Mouse (Mus musculus) cerebellum, adult 9-10 months (tissue): ENCODE data around the gene Olfr1357.
"Not testable (repeated sequence)": the region's sequence is repeated elsewhere in the genome, so short reads cannot be mapped to it uniquely, and the experiment has no call there.

Experiments used
- DNase-seq: peaks from one replicate; pipeline ENCODE4 v3.0.0; 2022

Olfr1357 gene

DNA sequence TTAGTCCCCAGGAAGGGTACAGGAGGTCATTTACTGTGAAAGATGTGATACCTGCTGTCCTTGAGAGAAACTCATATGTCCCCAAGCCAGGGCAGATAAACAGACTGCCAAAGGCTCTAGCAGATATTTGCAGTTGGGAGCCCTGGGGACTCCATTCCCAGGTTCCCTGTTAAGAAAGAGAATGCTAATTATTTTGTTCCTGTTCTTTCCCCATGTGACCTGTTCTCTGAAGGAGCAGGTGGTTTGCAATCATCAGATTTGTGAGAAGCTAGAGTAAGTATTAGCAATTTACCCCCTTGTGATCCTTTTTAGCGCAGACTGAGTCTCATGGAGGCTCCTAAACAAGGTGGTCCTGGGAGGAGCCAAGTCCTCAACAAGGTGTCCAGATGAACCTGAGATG lies at the start of gene Olfr1357:
Gene Olfr1357, minus strand, starts transcription at position 101 of the 400 bp plus-strand sequence.
- DNase-seq = no peak

DNA sequence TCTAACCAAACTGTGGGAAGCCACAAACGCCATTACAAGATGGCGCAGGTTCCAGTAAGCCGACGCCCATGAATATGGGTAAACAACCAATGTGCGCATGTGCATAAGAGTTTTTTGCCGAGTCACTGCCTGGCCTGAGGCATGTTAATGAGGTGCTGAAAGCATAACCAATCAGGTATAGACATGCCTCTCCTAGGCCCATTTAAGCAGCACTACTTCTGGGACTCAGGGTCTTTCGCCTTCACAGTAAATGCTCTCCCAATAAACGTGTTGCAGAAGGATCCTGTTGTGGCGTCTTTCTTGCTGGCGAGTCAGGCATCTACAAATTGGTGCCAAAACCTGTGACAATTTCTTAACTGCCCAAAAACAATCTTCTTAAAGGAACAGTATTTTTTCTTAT lies 48.8 kb upstream of the Olfr1357 start:
- not testable (repeated sequence) for DNase-seq

DNA sequence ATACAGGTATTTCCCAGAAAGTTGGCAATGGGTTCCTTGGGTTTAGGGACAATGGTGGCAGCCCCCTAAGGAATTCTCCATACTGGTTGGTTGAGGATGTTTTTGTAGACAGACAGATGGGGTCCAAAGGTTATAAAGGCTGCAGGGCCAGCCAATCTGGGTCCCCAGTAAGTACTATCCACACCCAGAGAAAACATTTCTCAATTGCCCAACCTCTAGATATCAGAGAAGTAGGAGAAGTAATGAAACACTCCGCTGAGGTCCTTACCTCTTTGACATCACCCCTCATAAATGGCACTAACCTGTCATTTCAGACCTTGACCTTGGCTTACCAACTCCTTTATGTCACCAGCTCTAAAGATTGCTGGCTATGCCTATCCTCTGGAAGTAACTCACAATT lies 46.7 kb upstream of the Olfr1357 start:
- DNase-seq = no peak

DNA sequence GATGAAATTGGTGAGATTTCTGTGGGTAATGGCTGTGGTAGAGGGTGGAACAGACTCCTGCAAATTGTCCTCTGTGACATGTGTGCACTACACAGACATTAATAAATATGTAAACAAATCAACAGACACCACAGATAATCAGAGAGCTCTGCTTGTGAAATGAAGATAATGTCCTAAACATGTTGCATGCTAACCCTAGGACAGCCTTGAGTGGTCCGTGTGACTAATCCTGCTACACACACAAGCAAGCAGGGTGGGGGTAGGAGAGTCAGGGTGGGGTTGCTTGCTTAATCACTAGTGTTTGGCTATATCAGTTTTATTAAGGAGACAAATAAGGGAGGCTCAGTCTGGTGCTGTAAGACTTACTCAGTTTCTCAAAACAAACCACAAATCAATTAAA lies 43.3 kb upstream of the Olfr1357 start:
- DNase-seq = no peak

DNA sequence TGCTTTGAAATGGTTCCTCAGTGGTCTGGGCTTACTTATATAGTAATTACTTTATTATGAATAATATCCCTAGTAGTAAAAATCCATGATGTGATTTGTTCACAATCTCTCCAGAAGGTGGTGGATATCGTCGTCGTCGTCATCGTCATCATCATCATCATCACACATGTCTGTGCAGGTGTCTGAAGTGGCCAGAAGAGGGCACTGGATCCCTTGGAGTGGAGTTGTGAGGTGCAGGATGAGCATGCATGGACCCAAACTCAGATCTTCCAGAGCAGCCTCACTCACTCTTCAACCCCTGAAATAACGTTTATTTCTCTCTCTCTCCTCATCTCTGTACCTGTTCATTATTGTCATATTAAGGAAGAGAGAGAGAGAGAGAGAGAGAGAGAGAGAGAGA lies 14.4 kb upstream of the Olfr1357 start:
- DNase-seq = peak; percentile 16

DNA sequence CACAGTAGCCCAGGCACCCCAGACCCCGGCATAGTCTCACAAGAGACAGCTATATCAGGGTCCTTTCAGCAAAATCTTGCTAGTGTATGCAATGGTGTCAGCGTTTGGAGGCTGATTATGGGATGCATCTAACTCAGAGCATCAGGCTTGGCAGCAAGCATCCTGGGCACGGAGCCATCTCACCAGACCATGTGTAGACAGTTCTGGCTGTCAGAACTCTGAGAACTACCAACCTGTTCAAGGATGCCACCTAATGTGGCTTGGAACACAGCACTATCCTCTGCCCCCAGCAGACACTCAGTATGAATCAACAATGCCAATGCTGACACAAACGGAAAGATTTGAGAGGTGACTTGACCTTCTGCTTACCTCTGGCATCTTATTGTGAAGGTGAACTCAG lies 12.3 kb upstream of the Olfr1357 start:
- peak; percentile 60 for DNase-seq

DNA sequence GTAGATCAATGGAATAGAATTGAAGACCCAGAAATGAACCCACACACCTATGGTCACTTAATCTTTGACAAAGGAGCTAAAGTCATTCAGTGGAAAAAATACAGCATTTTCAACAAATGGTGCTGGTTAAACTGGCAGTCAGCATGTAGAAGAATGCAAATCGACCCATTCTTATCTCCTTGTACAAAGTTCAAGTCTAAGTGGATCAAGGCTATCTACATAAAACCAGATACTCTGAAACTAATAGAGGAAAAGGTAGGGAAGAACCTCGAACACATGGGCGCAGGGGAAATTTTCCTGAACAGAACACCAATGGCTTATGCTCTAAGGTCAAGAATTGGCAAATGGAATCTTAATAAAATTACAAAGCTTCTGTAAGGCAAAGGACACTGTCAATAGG lies 5.3 kb upstream of the Olfr1357 start:
- DNase-seq = not testable (repeated sequence)

DNA sequence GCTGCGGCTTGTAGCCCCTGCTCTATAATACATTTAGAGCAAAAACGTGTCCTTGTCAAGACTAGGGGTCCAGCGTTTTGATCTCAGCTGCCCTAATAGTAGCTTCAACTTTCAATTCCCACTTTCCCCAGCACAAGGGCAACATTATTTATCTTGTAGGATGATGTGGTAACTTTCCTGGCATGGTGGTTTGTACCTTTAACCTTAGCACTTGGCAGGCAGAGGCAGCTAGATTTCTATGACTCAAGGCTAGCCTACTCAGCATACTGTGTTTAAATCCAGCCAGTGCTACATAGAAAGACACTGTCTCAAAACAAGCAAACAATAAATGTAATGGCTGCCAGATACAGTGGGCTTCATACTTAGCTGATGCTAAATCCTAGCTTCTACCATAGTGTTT lies 10.3 kb downstream of the Olfr1357 start:
- DNase-seq = no peak

DNA sequence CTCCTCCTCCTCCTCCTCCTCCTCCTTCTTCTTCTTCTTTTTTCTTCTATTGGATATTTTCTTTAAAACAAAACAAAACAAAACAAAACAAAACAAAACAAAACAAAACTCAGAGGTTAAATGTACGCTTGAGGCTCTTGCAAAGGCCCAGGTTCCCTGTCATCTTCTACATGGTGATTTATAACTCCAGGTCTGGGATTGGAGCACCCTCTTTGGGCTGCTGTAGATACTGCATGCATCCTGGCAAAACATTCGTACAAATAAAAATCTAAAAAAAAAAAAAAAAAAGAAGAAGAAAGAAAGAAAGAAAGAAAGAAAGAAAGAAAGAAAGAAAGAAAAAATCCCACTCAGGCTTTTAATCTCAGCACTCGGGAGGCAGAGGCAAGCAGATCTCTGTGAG lies 12.8 kb downstream of the Olfr1357 start:
- peak; percentile 73 for DNase-seq

DNA sequence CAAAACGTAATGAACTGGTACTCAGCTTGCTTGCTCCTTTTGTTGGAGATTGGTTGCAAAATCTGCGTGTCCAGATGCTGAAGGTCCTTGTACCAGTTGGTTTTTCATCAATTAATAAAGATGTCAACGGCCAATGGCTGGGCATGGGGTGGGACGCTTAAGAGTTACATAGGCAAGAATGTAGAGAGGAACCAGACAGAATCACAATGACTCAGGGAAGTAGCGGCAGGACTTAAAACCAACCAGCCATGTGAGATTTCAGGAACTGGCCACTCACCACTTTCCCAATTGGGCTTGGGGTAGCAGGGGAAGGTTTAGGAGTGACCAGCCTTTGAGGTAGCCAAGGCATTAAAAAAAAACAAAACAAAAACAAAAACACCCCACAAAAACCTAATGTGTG lies 18.0 kb downstream of the Olfr1357 start:
- DNase-seq = no peak

DNA sequence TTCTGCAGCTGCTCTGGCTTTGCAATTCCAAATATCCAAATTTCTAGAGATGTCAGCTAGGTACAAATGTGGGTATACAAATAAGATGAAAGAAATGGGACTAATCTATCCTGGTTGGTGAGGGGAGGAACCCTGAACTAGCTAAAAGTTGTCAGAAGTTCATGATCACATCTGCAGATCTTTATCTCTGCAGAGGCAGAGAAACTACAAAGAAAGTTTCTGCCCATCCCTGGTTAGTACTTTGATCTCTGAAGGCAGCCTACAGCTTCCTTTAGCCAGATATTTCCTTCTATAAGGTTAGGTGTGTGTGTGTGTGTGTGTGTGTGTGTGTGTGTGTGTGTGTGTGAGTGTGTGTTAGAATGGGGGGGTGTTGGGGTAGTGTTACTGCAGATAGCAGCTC lies 23.3 kb downstream of the Olfr1357 start:
- no peak for DNase-seq

DNA sequence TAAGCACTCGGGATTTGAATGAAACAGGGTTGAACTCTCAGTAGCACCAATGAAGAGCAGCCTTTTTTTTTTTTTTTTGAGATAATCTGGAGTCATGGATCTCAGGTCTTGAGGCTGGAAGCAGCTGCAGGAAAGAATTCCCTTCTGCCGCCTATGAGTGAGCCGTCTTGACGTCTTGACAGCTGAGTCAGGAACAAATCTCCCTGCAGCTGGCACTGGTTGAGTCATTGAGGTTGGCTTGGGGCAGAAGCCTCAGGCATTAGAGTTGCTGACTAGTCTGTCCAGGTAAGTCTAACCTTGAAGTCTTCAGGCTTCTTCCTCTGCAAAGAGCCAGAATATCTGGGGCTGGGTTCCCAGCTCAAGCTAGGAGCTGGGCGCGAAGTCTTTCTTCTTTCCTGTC lies 23.7 kb downstream of the Olfr1357 start:
- DNase-seq = no peak

DNA sequence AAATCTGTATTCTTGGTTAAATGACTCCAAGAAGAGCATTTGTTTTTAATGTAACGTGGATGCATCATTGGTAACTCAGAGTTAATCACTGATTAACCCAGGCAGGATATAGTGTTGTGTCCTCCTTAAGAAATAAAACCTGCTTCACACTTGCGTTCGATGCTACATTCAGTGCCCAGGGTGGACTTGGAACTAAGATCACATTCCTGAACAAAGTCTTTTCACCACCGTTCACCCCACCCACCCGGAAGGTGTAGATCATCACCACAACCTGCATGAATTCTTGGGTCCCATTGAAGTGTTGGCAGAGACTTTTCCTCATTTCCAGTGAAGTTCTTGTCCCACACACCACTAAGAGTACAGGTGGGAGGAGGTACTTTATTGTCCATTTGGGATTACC lies 24.1 kb downstream of the Olfr1357 start:
- no peak for DNase-seq

DNA sequence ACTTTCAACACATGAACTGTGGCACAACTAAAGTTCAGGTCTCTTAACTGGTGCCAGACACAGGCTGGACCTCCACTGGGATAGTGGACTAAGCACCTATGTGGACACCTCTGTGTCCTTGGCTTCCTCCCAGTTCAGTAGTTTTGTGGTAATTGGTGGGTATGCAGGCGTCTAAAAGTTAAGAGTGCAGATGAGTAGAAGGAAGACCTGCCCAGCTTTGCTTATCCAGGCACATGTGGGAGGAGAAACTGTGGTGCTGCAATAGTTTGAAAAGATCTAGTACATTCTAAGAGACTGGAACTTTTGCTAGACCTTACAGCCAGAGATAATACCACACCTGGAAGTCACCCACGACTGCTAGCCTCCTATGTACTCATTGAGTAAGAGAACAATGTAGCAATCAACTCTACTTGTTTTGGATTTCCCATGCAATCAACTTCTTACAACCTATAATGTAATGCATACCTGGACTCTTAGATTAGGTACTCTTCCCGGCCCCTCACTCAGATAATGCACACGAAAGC lies 25.0 kb downstream of the Olfr1357 start:
- peak; percentile 13 for DNase-seq

DNA sequence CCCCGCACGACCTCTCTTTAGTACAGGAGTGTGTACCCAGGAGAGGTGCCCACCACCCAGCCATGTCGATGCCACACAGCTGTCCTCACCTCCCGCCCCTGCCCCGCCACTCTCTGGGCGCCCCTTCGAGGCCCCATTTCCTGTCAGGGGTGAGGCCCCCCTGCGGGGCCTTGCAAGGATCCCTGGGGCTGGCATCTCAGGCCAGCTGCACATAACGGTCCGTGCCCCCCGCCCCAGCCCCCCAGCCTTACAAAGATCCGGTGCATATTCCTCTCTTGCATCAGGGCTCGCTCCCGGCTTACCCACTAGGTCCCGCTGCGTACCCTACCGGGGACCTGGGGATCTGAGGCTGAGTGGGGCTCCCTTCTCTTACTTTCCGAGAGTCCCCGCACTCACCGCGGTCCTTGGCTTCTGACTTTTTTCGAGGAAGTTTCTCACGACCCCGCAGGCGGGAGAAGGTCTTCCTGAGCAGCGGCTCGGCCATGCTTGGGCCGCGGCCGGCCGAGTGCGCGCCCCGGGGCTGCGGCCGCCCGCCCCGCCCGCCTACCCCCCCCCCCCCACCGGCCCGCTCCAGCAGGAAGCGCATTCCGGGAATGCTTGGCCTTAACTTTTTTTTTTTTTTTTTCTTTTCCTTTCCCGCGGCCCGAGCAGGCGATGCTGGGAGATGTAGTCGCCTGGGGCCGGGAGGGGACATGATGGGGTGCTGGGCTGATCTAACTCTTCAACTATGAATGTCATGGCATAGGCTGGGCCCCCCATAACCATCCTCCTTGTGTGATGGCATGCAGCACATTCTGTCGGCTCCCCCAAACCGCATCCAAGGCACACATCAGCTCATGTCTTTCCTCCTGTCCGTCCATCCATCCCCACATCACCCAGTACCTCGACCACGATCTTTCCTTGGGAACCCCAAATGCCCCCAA lies 26.2 kb downstream of the Olfr1357 start, which contains the start of gene Syde1:
Gene Syde1, minus strand, starts transcription at position 559 of the 923 bp plus-strand sequence.
- peak; percentile 43 for DNase-seq

DNA sequence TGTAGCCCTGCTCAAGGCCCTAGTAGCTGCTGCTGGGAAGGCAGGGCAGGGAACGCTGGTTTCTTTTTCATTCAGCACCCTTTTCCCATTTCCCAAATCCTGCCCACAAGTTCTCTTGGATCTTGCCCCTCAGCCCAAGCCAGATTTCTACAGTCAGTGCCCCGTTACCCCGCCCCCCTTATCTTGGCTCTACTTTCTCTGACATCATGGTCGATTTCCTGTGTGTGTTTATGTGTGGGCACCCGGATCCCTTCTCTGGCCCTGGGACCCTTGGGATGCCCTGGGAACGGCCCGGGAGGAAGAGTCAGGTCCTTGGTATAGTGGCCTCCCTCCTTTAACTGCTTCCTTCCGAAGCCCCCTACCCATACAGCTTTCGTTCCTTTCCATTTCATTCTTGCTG lies 27.1 kb downstream of the Olfr1357 start:
- peak; percentile 22 for DNase-seq

DNA sequence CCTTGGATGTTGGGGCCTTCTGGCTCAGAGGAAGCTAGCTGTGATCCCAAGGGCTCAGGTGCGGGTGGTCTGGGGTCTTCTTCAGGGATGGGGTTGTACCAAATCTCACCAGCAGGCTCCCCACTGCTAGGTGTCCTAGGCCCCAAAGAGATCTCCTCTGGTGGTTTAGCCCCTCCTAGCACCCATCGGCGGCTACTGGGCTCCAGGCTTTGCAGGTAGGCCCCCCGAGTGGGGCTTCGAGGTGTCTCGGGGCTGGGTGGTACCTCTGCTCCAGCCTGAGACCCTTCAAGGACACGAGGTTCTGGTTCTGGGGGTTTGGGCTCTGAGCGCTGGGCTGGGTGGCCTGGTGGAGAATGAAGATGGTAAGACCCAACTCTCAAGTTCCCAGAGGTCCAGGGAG lies 28.0 kb downstream of the Olfr1357 start:
- peak; percentile 9 for DNase-seq

DNA sequence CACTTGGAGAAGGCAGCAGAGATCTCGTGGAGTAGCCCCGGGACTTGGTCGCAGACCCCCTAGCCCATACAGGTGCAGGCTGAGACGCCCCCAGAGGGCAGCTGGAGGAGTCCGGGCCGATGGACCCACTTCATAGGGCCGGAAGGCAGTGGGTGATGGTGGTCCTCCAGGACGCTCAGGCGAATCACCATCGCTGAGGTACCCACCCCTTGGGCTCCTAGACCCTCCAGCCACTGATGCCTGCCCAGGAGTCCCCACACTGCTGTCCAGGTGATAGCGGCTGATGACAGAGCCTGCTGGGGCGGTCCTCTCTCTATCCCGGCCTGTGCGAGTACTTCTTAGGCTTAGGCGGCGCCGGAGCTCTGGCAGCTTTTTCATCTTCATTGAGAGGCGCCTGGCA lies 28.6 kb downstream of the Olfr1357 start:
- DNase-seq = peak; percentile 6

DNA sequence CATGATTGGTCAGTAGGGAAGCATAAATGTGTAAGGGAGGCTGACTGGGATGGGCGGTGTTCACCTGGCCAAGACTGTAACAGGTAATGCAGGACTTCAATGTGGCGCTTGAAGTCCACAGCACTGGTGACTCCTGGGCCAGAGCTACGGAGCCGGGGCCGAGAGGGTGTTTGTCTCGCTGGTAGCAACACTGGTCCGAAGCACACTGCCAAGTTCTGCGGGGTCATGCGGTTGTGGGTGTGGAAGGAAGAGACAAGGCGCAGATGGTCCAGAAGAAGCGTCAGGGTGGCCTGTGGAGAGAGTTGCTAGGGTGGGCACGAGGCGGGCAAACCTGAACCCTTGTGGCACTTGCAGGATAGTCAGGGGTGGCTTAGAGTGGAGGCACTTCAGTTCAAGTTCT lies 31.8 kb downstream of the Olfr1357 start:
- no peak for DNase-seq

DNA sequence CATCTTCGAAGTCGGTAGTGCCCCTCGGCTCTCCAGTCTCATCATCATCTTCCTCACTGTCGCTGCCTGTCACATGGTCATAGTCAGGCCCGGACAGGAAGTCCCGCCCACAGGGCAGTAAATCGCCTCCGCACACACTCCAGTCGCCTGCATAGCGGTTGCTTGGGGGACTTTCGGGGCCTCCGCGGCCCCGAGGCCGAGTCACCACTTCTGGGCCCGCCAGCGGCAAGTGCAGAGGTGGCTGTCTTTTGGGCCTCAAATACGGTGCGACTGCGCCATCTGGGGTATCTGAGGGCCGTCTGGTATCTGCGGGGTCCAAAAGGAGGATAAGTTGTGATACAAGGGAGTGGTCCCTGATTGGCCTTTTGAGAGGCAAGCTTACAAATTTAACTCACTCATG lies 32.3 kb downstream of the Olfr1357 start:
- peak; percentile 13 for DNase-seq

DNA sequence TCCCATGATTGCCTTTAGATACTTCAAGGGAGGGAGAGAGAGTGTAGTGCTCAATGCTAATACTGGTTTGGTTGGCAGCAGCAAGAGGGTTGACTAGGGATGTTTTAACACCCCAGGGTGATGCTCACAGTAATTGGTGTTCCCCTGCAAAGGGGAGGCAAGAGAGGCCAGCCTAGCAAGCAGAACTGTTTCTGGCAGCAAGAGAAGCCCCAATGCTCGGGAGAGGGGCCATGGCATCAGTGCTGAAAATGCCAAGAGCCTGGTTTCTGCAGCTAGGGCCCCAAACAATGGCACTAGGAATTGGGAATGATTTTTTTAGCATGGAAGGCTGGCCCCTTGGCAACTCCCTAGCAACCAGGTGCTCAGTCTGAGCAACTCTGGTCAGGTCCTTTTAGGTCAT lies 32.9 kb downstream of the Olfr1357 start:
- DNase-seq = no peak

DNA sequence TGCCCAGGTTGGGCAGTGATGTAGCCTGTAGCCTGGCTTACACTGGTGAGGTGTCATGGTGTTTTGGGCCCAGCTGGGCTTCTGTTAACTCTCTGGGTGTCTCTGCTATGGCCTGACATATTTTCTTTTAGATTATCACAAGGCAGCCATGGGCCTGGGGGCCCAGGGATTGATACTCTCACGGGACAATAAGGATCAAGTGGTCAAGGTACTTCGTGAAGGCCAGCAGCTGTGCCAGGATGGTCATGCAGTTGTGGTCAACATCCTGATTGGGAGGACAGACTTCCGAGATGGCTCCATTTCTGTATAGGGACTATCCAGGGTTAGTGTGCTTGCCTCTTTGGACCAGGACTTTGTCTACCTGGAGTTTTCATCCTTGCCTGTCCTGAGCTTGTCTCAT lies 33.9 kb downstream of the Olfr1357 start:
- peak; percentile 15 for DNase-seq

DNA sequence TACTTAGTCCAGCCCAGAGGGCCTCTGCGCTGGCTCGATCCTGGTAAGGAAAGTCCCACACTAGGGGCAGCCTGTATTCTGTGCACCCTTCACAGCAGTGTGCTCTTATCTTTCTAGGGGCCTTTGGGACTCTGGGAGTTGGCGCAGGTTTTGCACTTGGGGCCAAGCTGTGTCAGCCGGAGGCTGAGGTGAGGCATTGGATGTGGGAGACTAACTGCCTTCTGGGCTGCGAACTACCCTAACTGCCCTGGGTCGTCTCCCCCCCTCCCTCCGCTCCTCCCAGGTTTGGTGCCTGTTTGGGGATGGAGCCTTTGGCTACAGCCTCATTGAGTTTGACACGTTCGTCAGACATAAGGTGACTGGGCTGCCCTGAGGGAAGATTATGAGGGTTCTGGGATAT lies 34.5 kb downstream of the Olfr1357 start:
- DNase-seq = peak; percentile 8

DNA sequence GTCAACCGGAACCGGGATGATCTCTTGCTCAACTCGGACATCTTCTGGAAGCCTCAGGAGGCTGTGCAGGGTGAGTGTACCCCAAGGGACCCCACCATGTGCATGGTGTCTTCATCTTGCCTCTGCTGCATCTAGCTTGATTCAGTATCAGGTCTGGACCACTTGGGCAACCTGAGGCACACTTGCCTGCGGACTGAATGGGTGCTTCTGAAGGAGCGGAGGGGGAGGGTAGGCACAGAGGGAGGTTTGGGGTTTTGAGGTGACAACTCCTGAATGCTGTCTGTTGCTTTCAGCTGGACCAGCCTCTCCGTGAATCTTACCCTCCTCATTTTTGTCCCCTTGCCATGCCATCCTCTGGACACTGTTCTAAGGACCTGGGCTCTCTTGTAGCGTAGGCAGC lies 36.8 kb downstream of the Olfr1357 start:
- DNase-seq = no peak

DNA sequence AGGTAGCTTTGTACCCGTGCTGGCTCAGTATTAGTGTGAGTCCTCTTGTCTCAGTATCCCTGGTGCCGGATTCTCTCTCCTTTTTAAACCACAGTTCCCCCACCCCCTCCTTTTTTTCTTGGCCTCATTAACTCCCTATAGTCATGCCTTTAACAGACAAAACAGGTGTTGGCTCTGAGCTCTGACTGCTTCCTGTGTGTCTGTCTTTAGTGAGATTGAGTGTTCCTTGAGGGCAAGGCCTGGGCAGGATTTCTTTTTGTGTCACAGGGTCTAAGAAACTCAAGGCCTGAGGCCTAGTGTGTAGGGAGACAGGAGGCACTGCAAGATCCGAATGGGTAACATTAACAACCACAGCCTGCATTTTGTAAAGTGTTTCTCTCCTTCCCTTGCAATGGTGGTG lies 39.7 kb downstream of the Olfr1357 start:
- DNase-seq = peak; percentile 23
